Mouse (Mus musculus) adrenal gland, adult (tissue): ENCODE results near the gene Slfn8.
"Not testable (repeated sequence)": the region's sequence is repeated elsewhere in the genome, so short reads cannot be mapped to it uniquely, and the experiment has no call there.

Source experiments
- DNase-seq, 2 experiments: peaks; one replicate each; pipeline ENCODE4 v3.0.0; 2022 to 2023; ENCODE audit warnings: low spot score in 1 of 2; ENCODE audit not compliant: inconsistent age in 2 of 2

The Slfn8 gene

GRCm38 (mm10) chr11:83013356-83013755 lies 7.3 kb downstream of the Slfn8 start:
- DNase-seq = no peak

GRCm38 (mm10) chr11:82991469-82992166 lies 29.0 kb downstream of the Slfn8 start, which contains the start of gene Slfn9:
TSS of gene Slfn9 (minus strand) at chr11:82991830.
- DNase-seq = peak; percentile 86 to 94

GRCm38 (mm10) chr11:82990612-82991385 lies 29.8 kb downstream of the Slfn8 start:
- DNase-seq = peak in 1 of 2 experiments; percentile 51

GRCm38 (mm10) chr11:82989357-82989756 lies 31.3 kb downstream of the Slfn8 start:
- no peak for DNase-seq

- peak in 1 of 2 experiments; percentile 87 for DNase-seq
These were observed 33.0 kb downstream of the Slfn8 start for GRCm38 (mm10) chr11:82987621-82988020.

GRCm38 (mm10) chr11:82983193-82983592 lies 37.4 kb downstream of the Slfn8 start:
- no peak for DNase-seq

- DNase-seq = not testable (repeated sequence)
These were observed 38.2 kb downstream of the Slfn8 start for GRCm38 (mm10) chr11:82982409-82982808.

GRCm38 (mm10) chr11:82973916-82974315 lies 46.7 kb downstream of the Slfn8 start:
- peak; percentile 45 to 79 for DNase-seq

GRCm38 (mm10) chr11:82971590-82971974 lies 49.0 kb downstream of the Slfn8 start:
- DNase-seq = no peak

GRCm38 (mm10) chr11:82970712-82971589 lies 49.7 kb downstream of the Slfn8 start:
- peak; percentile 48 to 80 for DNase-seq

- DNase-seq = no peak
These were observed 58.4 kb downstream of the Slfn8 start for GRCm38 (mm10) chr11:82962215-82962614.

GRCm38 (mm10) chr11:82961743-82962142 lies 58.9 kb downstream of the Slfn8 start:
- no peak for DNase-seq

GRCm38 (mm10) chr11:82959613-82960012 lies 61.0 kb downstream of the Slfn8 start:
- DNase-seq = peak; percentile 29 to 81

- DNase-seq = no peak
These were observed 63.7 kb downstream of the Slfn8 start for GRCm38 (mm10) chr11:82956925-82957324.

- no peak for DNase-seq
These were observed 66.0 kb downstream of the Slfn8 start for GRCm38 (mm10) chr11:82954631-82955030.

GRCm38 (mm10) chr11:82952612-82953542 lies 67.7 kb downstream of the Slfn8 start:
- peak; percentile 17 to 67 for DNase-seq
